Comparison of ENCODE assay signal across 25 mouse cellular contexts in genomic region chr1:186417101-186417500, GRCm38 (mm10).
A peak's percentile ranks its signal among the peaks of the same experiment; 100 is the strongest.
DNase-seq lines count a peak whose midpoint lies in the region; ATAC-seq and TF ChIP-seq lines count a peak whose summit lies in the region.
"Had no signal": no experiment of that assay in that cellular context is flagged by ENCODE, and none has a peak within 500 bp of the region (broad histone marks: within the 10 kb centered on the region; RNA-seq: fewer than 3 reads in every experiment).

No protein-coding gene starts in this region.

- 57% methylated on average over 1 of the region's 1 CpGs for WGBS in hindbrain, postnatal 0 days
- WGBS in hindbrain, embryonic 13.5 days = 60% methylated on average over 1 of the region's 1 CpGs

- no peak for TF ChIP-seq CTCF in gastrocnemius, adult 2 months (IDR thresholded peaks at IDR 0.05)
- TF ChIP-seq CTCF in hindbrain, postnatal 0 days (IDR thresholded peaks at IDR 0.05; ENCODE audit: low read depth) = no peak

- H3K9me3 ChIP-seq in hindbrain, postnatal 0 days (ENCODE audit: low read length) = no peaks in the 10 kb centered on the region
- H3K9me3 ChIP-seq in hindbrain, embryonic 13.5 days = no peaks in the 10 kb centered on the region
- H3K9me3 ChIP-seq: embryonic facial prominence, embryonic 15.5 days; hindbrain, embryonic 15.5 days; intestine, embryonic 15.5 days; limb, embryonic 13.5 days; liver, embryonic 13.5 days; midbrain, embryonic 13.5 days had no signal

- no peaks in the 10 kb centered on the region; the same call in 1 of the 2 replicates for H3K4me1 ChIP-seq in hindbrain, postnatal 0 days (ENCODE audit: insufficient read depth, low read length)
- no peaks in the 10 kb centered on the region for H3K4me1 ChIP-seq in hindbrain, embryonic 13.5 days (replicated peaks)
- H3K4me1 ChIP-seq: liver, embryonic 13.5 days; megakaryocyte, embryonic 14.5 days; midbrain, embryonic 13.5 days had no signal

- no peaks in the 10 kb centered on the region for H3K36me3 ChIP-seq in hindbrain, postnatal 0 days (ENCODE audit: insufficient read depth, low read length)
- H3K36me3 ChIP-seq in hindbrain, embryonic 13.5 days = no peaks in the 10 kb centered on the region
- H3K36me3 ChIP-seq: embryonic facial prominence, embryonic 15.5 days; hindbrain, embryonic 15.5 days; intestine, embryonic 15.5 days; limb, embryonic 13.5 days; liver, embryonic 13.5 days; midbrain, embryonic 13.5 days had no signal

- H3K4me2 ChIP-seq in hindbrain, postnatal 0 days (ENCODE audit: low read depth, low read length) = no peak overlapping the region
- H3K4me2 ChIP-seq in hindbrain, embryonic 13.5 days = no peak overlapping the region
- H3K4me2 ChIP-seq: embryonic facial prominence, embryonic 15.5 days; hindbrain, embryonic 15.5 days; intestine, embryonic 15.5 days; limb, embryonic 13.5 days; liver, embryonic 13.5 days; lung, embryonic 14.5 days; midbrain, embryonic 13.5 days had no signal

- no peak overlapping the region for H3K4me3 ChIP-seq in gastrocnemius, adult 2 months
- no peak overlapping the region for H3K4me3 ChIP-seq in hindbrain, postnatal 0 days (ENCODE audit: low read length)
- no peak overlapping the region for H3K4me3 ChIP-seq in hindbrain, embryonic 13.5 days
- H3K4me3 ChIP-seq: embryonic facial prominence, embryonic 15.5 days; hindbrain, embryonic 15.5 days; intestine, embryonic 15.5 days; layer of hippocampus, adult 2 months; limb, embryonic 13.5 days; liver, embryonic 13.5 days; megakaryocyte, embryonic 14.5 days; midbrain, embryonic 13.5 days had no signal

- DNase-seq in gastrocnemius, adult 2 months = peak; percentile 31
- no peak for DNase-seq in gastrocnemius, adult 8-10 months (ENCODE audit: low spot score in 2 of 2)
- DNase-seq in hindbrain, postnatal 0 days (ENCODE audit: low spot score) = peak; percentile 48
- peak; percentile 17 for DNase-seq in cerebellum, adult 9-10 months
- peak; percentile 20 for DNase-seq in skeletal muscle tissue, adult 2 months (ENCODE audit: low read depth, low spot score)
- DNase-seq in kidney, postnatal 36 days = no peak
- DNase-seq: adrenal gland, postnatal 25 days; heart, postnatal 4 days; kidney, adult 8-10 months; kidney, postnatal 10 days; layer of hippocampus, postnatal 36 days; liver, embryonic 13.5 days; lung, embryonic 14.5 days; thymus, adult 2 months had no signal

- no peak for ATAC-seq in hindbrain, postnatal 0 days
- no peak for ATAC-seq in hindbrain, embryonic 13.5 days (ENCODE audit: low FRiP score)
- ATAC-seq: CD4-positive, CD25-positive, alpha-beta regulatory T cell, adult 4 months; forebrain, embryonic 16.5 days; intestine, embryonic 15.5 days; midbrain, embryonic 13.5 days had no signal

- H3K27ac ChIP-seq in gastrocnemius, adult 2 months = no peak overlapping the region
- H3K27ac ChIP-seq in hindbrain, postnatal 0 days = no peak overlapping the region
- H3K27ac ChIP-seq in hindbrain, embryonic 13.5 days = no peak overlapping the region
- H3K27ac ChIP-seq: embryonic facial prominence, embryonic 15.5 days; hindbrain, embryonic 15.5 days; intestine, embryonic 15.5 days; layer of hippocampus, adult 2 months; limb, embryonic 13.5 days; liver, embryonic 13.5 days; midbrain, embryonic 13.5 days; stomach, postnatal 0 days had no signal

- H3K9ac ChIP-seq in hindbrain, postnatal 0 days (replicated peaks; ENCODE audit: low read length) = no peak overlapping the region
- H3K9ac ChIP-seq in hindbrain, embryonic 13.5 days = no peak overlapping the region
- H3K9ac ChIP-seq: embryonic facial prominence, embryonic 15.5 days; hindbrain, embryonic 15.5 days; intestine, embryonic 15.5 days; limb, embryonic 13.5 days; liver, embryonic 13.5 days; lung, embryonic 14.5 days; midbrain, embryonic 13.5 days had no signal

- no peaks in the 10 kb centered on the region for H3K27me3 ChIP-seq in hindbrain, postnatal 0 days (ENCODE audit: insufficient read depth, low read length)
- no peaks in the 10 kb centered on the region for H3K27me3 ChIP-seq in hindbrain, embryonic 13.5 days
- H3K27me3 ChIP-seq: embryonic facial prominence, embryonic 15.5 days; hindbrain, embryonic 15.5 days; intestine, embryonic 15.5 days; limb, embryonic 13.5 days; liver, embryonic 13.5 days; megakaryocyte, embryonic 14.5 days; midbrain, embryonic 13.5 days had no signal

- intact Hi-C loops in gastrocnemius, adult 2 months (cut with DNase I) = no loop called here

Comparison
In these comparisons a context has a peak if more than half of its experiments do, and no peak if none do; other contexts are left out.
1. DNase-seq: peak in gastrocnemius, adult 2 months (single experiment), hindbrain, postnatal 0 days (single experiment), cerebellum, adult 9-10 months (single experiment) and skeletal muscle tissue, adult 2 months (single experiment); none in gastrocnemius, adult 8-10 months (0 of 2) and kidney, postnatal 36 days (0 of 2).